Mouse (Mus musculus) bone marrow, adult 2 months (tissue): ENCODE results near the gene Fam155a.

ENCODE experiments used
- CTCF ChIP-seq: fragments of 200-500 bp; IDR thresholded peaks from 2 replicates; pipeline ENCODE4 v1.5.1; 2011; ENCODE audit warnings: low read length, control low read depth; ENCODE audit not compliant: control insufficient read depth, insufficient read depth
- POLR2A ChIP-seq: fragments of 200-500 bp; IDR thresholded peaks from 2 replicates; pipeline ENCODE4 v1.6.1; 2011; ENCODE audit warnings: low read depth, mild to moderate bottlenecking, control low read depth, low read length, borderline replicate concordance; ENCODE audit not compliant: control insufficient read depth

- TF ChIP-seq POLR2A (no peak), CTCF (no peak)
These were observed 435.6 kb downstream of the Fam155a start for GRCm38 (mm10) chr8:9335285-9335932.
